Mouse (Mus musculus) 3134 (cell line): ENCODE measurements around the gene Ppp1r7.
"Not testable (repeated sequence)": the region's sequence is repeated elsewhere in the genome, so short reads cannot be mapped to it uniquely, and the experiment has no call there.

Experiments used
- DNase-seq: peaks from one replicate; pipeline ENCODE4 v3.0.0-alpha.2; 2011; ENCODE audit warnings: low spot score; ENCODE audit not compliant: insufficient read length; ENCODE audit errors: extremely low read depth

The Ppp1r7 gene

DNA sequence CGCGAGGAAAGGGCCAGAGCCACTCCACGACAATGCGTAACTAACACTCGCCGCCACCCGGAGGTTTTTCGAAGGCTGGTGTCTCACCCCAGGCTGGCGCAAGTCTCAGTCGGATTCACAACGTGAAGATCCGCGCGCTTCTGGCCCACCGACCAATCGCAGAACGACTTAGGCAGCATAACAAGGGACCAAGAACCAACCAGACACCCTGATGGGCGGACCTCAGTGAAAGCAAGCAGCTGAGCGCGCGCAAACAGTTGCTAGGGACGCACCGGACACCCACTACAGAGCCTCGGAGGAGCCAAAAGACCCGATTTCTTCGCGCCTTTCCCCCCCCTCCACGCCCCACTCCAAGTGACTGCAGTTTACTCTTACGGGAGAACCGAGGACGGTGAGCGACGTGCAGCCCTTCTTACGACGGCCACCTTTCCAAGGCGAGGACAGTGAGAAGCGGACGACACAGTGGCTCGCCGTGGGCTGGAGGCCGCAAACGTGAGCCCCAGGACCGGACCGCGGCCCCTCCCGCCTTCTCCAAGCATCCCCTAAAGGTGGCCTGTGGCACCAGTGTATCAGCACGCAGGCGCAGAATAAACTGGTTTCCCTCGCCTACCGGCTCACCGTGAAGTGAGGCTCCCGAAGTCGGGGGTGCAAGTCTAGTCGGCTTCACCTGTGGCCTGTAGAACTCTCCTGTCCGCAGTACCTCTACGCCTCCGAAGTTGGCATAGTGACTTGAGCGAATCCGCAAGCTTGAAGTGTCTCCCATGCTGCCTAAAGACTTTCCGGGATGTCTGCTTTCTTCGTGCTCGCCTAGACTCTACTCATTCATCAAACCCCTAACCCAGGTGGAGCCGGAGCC is at the start of gene Ppp1r7, which contains the start of gene Pask:
Gene Ppp1r7, plus strand, starts transcription at position 207 of the 856 bp plus-strand sequence.
Gene Pask, minus strand, starts transcription at position 835 of the 856 bp plus-strand sequence.
- peak; percentile 94 for DNase-seq

DNA sequence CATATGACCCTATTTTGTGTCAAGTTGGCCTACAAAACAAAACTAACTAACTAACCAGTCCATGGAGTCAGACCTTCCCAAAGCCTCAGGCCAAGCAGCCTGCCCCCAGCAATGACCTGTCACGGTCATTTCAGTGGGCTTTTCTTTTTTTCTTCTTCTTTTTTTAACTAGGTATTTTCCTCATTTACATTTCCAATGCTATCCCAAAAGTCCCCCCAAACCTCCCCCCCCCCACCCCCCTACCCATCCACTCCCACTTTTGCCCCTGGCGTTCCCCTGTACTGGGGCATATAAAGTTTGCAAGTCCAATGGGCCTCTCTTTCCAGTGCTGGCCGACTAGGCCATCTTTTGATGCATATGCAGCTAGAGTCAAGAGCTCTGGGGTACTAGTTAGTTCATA is 48.2 kb upstream of the Ppp1r7 start:
- not testable (repeated sequence) for DNase-seq

DNA sequence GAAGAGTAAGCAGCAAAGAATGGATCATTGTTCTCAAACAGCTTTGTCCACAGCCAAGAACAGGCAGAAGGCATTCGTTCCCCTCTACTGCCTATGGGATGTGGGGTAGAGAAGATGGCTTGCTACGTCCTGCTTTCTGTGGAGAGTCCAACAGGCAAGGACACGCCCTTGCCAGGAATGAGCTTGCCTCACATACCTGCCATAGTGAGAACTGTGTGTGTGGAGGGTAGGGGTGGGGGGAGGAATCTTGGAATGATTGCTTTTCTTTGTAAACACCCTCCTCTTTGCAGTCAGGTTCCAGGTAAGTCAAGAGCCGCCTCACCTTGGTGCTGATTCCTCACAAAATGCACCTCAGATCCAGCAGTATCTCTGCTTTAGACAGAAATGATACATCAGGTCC is 42.9 kb upstream of the Ppp1r7 start:
- no peak for DNase-seq

DNA sequence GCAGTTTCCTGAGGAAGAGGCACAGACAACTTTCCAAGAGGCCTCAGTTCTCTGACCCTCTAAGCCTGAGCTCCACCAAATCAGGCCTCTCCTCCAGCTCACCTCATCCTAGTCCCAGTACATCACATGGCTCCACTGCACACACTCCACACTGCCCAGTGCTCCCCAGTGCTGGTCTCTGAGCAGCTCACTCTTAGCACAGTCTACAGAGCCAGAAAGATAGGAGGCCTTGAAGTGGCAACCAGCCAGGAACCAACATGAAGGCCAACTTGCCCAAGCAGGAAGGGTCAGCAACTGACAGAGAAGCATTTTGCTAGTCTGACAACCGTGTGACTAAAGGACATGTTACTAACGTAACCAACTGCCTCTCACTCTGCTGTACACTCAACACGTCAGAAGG is 42.1 kb upstream of the Ppp1r7 start:
- no peak for DNase-seq

DNA sequence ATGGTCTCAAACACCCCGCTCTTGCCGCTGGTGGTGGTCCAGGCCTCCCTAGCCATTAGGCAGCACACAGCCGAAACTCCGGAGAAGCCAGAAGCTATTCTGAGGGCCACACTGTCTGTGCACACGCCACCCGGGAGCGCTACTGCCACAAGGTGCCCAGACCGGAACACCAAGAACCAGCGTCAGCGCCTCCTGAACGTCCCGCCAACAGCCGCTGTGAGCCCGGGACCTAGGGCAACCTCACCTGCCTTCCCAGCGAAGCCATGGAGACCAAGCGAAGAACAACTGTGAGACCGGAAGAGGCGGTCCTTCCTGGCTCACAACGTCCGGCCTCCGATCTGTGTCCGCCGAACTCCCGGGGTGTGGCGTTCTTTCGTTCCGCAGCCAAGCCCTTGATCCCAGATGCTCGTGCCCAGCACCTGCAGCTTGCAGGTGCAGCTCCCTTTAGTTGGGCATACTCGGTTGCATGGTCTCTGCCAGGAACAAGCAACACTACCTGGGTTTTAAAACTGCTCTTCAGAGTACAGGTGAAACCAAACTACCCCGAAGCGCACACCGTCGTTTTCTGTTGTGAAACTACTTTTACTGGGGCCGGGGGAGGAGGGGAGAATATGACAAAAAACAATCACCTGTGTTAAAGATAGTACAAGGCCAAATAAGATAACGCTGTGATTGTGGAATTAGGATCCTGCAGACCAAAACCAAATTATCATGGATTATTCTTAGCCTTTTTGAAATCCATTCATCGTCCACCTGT is 36.9 kb upstream of the Ppp1r7 start, which contains the start of gene Mterf4:
Gene Mterf4, minus strand, starts transcription at position 335 of the 757 bp plus-strand sequence.
- peak; percentile 82 for DNase-seq

DNA sequence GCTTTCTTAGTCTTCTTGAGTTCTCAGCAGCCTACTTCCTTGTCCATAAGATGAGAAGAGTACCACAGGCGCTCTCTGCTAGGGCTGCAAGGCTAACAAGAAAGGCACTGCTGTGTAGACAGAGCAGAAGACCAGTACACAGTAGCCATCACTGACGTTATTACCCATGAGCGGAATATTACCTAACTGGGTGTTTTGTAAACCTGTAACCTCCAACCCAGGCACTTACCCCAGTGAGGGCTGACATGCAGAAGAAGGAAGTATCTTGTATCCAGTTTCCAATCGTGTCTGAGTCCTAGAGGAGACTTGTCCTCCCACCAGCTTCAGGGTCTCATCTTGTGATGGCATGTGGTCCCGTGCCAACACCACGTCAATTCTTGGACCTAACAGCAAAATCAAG is 18.7 kb upstream of the Ppp1r7 start:
- DNase-seq = no peak

DNA sequence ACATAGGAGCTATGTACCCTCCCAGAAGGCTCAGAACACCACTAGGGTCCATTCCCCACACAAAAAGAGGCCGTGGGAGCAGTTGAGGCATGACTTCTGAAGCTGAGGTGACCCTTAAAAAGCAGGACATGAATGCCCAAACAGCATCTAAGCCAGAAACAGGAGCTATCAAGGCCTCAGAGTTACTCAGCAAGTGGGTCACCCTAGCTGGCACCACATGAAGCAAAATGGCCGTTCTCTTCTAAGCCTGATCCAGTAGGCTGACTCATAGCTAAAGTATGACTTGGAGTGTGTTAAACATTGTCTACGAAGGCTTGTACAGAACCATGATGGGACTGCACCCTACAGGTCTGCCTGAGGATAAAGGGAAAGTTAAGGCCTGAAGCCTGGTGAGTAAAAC is 16.2 kb upstream of the Ppp1r7 start:
- peak; percentile 38 for DNase-seq

DNA sequence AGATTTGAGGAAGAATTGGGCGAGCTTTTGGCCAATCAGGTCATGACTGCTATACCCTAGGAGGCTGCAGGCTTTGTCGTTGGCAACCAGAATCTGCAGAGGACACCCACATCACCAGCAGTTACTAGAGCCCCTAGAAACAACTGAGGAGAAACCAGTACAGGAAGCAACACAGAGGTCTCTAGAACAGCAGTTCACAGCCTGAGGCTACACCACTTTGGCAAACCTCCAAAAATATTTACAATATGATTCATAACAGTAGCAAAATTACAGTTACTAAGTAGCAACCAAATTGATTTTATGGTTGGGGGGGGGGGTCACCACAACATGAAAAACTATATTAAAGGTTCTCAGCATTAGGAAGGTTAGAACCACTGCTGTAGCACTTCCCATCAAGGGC is 8.0 kb upstream of the Ppp1r7 start:
- DNase-seq = peak; percentile 13

DNA sequence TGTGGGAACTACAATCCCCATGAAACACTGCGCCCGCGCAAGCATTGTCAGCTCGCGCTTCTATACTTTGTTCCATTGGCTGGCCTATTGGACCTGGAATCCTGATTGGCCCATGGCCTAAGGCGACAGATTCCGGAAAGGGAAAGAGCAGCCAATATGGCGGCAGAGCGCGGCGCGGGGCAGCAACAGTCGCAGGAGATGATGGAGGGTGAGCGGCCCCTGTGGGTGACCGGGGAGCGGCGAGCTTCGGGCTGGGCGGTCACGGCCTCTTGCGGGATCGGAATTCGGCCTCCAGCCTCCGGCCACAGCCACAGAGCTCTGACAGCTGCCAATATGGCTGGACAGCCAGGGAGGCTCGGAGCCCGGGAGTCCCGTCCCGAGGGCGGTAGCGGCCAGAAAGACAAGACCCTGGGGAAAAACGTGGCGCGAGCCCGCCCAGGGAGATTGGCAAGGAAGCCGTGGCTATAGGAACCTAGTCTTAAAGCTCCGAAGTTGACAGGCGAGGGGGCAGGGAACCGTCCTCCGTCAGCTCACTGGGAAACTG is 922 bp downstream of the Ppp1r7 start:
- peak; percentile 90 for DNase-seq

DNA sequence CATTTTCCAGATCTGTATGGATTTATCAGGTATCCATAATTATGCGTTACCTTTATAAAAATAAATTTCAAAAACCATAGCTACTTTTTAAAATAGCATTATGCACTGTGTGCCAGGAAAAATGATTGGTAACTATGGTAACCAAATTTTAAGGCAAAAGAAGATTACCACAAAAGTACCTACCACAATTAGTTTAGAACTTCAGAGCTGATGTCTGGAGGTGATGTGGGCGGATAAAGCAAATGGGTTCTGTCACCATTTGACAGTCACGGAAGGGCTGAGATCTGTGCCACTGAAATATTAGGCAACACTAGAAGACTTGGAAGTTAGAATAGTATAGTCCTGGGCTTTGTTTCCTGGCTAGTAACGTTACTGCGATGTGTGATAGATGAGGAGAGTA is 4.5 kb downstream of the Ppp1r7 start:
- DNase-seq = no peak

DNA sequence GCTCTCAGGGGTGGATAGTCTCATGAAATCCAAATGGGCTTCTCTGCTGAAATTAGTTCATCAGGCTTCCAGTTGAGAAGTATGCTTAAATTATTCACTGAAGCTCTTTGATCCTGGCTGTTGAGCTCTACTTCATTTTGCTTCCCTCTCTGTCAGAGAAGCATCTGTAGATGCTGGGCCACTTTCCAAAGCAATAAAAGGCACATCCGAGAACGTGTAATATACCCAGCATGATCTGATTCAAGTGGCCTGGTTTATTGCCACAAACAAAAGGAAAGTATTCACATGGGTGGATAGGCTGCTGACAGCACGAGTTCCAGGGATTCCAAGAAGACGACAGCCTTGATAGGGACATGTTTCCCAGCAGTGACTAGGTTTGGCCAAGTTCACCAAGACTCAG is 7.0 kb downstream of the Ppp1r7 start:
- no peak for DNase-seq

DNA sequence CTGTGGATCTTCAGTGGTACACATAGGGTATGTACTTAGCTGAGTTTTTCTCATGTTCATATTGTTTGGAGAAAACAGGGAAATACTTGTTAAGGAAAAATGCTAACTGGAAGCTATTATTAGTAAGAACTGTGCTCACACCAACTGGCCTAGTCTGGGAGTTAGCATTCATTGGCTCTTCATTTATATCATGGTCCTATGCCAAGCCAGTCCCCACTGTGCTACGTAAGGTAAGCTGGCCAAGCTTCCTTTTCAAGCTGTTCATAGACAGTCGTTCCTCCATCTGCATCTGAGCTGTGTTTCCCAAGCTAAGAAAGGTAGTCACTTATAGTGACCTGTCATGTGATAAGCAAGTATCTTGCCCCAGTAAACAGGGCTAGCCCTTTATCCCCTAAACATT is 10.1 kb downstream of the Ppp1r7 start:
- DNase-seq = no peak

DNA sequence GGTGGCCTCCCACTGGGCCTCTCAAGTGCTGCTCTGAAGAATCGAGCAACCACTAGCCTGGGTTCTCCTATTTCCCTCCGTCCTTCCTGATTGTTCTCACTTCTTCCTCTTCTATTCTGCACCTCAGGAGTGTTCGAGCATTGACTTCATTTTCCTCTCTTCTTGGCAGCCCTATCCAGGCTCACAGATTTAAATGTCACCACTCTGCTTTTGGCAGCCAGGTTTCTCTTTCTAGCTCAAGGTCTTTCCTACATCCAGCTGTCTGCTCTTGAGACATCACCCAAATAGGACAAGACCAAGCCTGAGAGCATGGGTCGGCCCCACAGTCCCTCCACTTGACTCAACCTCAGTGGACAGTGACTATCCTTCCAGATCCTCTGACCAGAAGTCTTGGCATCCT is 20.0 kb downstream of the Ppp1r7 start:
- no peak for DNase-seq

DNA sequence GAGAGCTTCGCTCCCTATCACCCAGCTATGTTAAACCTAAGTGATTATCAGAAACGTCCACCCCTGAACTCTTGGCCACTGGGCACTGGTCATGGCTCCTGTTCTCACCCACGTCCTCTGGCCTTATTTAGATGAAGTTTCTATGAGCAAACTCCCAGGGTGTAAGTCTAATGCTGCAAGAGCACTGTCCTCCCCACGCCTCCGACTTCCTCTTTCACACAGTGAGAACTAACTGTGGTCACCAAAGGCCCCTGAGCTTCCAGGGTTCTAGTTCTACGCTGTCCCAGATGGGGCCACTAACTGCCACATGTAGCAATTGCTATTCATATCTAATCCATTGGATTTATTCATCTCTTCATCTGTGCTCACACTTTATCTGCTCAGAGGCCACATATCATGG is 23.0 kb downstream of the Ppp1r7 start:
- no peak for DNase-seq

DNA sequence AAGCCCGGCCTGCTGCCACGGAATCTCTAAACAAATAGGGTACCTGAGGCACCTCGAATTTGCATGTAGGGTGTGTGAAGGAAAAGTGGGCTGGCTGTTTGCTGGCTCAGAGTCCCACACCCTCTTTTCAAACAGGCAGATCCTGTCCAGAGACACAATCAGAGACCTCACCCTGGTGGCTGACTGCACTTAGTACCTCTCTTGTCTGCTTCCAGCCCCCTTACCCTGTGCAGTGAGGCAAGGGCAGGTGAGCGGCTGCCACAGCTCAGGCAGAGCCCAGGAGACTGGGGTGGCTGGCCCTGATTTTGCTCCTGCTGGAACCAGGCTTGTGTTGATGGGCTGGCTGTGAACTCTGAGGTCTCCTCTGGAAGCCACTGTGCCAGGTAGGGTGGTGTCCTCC is 31.0 kb downstream of the Ppp1r7 start, which contains the start of gene Ano7:
Gene Ano7, plus strand, starts transcription at position 266 of the 400 bp plus-strand sequence.
- no peak for DNase-seq

DNA sequence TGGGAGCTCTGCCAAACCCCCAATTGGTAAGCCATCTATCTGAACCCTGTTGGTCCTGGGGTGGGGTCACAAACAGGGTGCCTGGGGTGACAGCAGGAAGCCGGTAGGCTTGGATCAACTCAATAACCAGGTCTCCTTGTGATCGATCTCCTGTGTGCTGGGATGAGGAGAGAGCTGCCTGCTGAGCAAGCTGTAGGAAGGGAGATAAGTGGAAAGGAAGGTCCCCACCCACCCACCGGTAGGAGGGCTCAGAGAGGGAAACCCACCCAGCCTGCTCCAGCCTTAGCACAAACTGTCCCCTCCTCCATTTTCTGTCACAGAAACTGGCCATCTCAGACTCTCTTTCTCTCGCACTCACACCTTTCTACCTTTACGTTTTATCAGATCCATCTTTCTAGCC is 34.7 kb downstream of the Ppp1r7 start:
- DNase-seq = no peak

DNA sequence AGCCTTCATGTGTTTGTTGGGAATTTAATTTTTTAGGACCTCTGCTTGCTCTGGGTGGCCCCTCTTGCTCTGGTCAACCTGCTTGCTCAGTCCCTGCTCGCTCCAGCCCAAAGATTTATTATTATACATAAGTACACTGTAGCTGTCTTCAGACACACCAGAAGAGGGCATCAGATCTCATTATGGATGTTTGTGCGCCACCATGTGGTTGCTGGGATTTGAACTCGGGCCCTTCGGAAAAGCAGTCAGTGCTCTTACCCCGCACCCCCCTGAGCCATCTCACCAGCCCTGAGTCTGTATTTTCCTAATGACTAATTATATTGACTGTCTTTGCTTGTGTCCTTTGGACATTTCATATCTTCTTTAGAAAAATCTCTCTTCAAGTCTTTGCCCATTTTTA is 36.5 kb downstream of the Ppp1r7 start:
- DNase-seq = no peak

DNA sequence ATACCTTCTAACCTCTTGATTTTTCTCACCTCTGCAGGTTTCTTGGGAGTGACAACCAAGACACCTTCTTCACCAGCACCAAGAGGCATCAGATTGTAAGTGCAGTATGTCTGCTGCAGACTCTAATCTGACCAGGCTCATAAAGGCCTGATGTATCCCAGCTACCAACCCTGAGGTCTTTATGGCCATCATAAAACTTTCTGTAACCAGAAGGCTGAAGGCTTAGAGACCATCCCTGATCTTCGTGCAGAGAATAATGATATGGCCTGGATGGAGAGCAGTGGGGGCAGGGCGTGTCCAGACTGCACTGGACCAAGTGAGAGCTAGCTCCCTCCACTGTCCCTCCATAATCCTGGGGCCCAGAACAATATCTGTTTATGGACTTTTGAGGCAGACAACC is 44.5 kb downstream of the Ppp1r7 start:
- no peak for DNase-seq

DNA sequence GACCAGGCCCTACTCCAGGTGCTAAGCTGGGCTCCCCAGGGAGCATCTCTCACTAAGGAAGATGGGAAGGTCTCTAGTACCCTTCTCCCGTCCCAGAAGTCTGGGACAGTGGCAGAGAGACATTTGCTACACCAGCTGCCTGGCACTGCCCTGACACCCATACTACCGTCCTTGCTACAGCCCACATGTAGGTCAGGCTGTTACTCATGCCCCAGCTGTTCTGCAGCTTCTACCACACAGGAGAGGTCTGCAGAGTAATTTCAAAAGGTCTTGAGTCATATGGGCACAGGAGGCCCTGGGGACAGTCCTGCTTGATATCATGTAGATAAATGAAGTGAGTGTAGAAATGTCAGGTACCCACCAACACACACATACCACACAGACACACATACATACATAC is 46.3 kb downstream of the Ppp1r7 start:
- DNase-seq = no peak

DNA sequence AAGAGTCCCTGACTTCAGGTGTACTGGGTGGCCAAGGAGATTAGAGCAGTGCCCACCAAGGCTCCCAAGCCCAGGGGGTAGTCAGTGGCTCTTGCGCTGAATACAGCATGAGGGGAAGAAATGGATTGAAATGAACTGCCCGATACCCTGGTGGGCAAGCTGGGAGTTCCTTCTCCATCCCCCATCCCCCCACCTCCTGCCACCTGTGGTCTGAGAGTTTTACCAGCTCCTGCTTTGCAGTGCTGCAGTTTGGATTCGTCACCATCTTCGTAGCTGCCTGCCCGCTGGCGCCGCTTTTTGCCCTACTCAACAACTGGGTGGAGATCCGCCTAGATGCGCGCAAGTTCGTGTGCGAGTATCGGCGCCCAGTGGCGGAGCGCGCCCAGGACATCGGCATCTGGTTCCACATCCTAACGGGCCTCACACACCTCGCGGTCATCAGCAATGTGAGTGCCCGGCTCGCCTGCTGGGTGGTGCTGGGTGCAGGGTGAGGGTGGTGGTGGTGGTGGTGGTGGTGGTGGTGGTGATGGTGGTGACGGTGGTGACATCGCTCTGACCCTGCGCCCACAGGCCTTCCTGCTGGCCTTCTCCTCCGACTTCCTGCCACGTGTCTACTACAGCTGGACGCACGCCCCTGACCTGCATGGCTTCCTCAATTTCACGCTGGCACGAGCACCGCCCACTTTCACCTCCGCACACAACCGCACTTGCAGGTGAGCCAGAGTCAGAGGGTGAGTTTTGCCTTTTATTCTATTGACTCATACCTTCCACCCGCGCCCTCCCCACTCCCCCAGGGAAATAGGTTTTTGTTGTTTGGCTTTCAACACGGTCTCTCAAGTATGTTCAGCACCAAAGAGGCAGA is 58.8 kb downstream of the Ppp1r7 start:
- DNase-seq = no peak

DNA sequence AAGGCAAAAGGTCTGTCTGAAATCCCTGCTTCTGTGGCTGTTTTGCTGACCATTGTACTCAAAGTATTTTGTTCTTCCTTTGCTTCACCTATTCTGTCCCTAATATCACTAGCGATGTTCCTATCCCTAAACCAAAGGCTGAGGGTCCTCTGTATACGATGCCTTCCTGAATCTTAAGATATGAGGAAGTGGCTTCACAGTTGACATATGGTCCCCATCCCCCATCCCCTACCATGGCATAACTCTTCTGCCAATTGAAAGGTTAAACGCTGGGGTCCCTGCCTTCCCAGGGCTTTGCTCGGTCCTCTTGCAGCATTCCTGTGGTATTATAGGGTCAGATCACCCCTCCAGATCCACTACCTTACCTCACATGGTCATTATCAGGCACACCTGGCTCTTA is 60.7 kb downstream of the Ppp1r7 start:
- no peak for DNase-seq
